In genomic region chr9:35523541-35523940, GRCm38 (mm10) we compare ENCODE assay signal across 9 mouse cellular contexts. TPM values are rescaled to one million over a fixed set of nuclear protein-coding genes. Genes with fewer than 3 reads are reported as not detected.
DNase-seq lines count a peak whose midpoint lies in the region; ATAC-seq and TF ChIP-seq lines count a peak whose summit lies in the region.
"Had no signal": no experiment of that assay in that cellular context is flagged by ENCODE, and none has a peak within 500 bp of the region (broad histone marks: within the 10 kb centered on the region; RNA-seq: fewer than 3 reads in every experiment).

No protein-coding gene starts in this region.

- H3K9ac ChIP-seq in forebrain, embryonic 12.5 days, result no peak overlapping the region
- H3K9ac ChIP-seq in neural tube, embryonic 14.5 days (replicated peaks; ENCODE audit: low read depth, low read length), result no peak overlapping the region

- peak overlapping the region; percentile 19; the same call in 1 of the 2 replicates for H3K4me2 ChIP-seq in forebrain, embryonic 12.5 days
- no peak overlapping the region for H3K4me2 ChIP-seq in neural tube, embryonic 14.5 days (ENCODE audit: low read depth, low read length)

- peak; percentile 48 for DNase-seq in MN1 (ENCODE audit: low spot score)
- peak; percentile 47 to 50 for DNase-seq in heart, postnatal 14 days
- DNase-seq in left cerebral cortex, postnatal 4 days, result peak; percentile 54
- no peak for DNase-seq in B cell, adult 2 months
- no peak for DNase-seq in thymus, adult 2 months

- peak overlapping the region; percentile 63 for H3K27ac ChIP-seq in forebrain, embryonic 12.5 days
- H3K27ac ChIP-seq in neural tube, embryonic 14.5 days (ENCODE audit: low read depth, low read length), result no peak overlapping the region
- no peak overlapping the region; the same call in 1 of the 2 replicates for H3K27ac ChIP-seq in thymus, adult 2 months (ENCODE audit: control insufficient read depth, insufficient read depth, low read length)

- no peaks in the 10 kb centered on the region for H3K36me3 ChIP-seq in forebrain, embryonic 12.5 days (replicated peaks)
- no peaks in the 10 kb centered on the region for H3K36me3 ChIP-seq in neural tube, embryonic 14.5 days (ENCODE audit: control insufficient read depth, insufficient read depth, low read length)
- H3K36me3 ChIP-seq in thymus, adult 2 months (ENCODE audit: control insufficient read depth, insufficient read depth, low read length), result no peaks in the 10 kb centered on the region

- TF ChIP-seq POLR2A in thymus, adult 2 months (IDR thresholded peaks at IDR 0.05; ENCODE audit: control insufficient read depth, extremely low read depth, insufficient read depth, low read length, poor library complexity), result no peak

- 24% methylated on average over 5 of the region's 5 CpGs for WGBS in forebrain, embryonic 12.5 days
- WGBS in neural tube, embryonic 14.5 days, result 10% methylated on average over 5 of the region's 5 CpGs
- whole genome bisulfite sequencing in thymus, adult 2 months, result 88% methylated on average over 5 of the region's 5 CpGs

- peak; percentile 70; the same call in 1 of the 2 replicates for ATAC-seq in cerebellum, adult (ENCODE audit: insufficient number of reproducible peaks, low FRiP score, low TSS enrichment)
- ATAC-seq in forebrain, embryonic 12.5 days (ENCODE audit: low FRiP score), result peak; percentile 69
- peak; percentile 61 for ATAC-seq in neural tube, embryonic 14.5 days (ENCODE audit: low read depth)

- H3K27me3 ChIP-seq in forebrain, embryonic 12.5 days, result peaks cover 12% of the 10 kb centered on the region; the same call in 1 of the 2 replicates
- no peaks in the 10 kb centered on the region for H3K27me3 ChIP-seq in neural tube, embryonic 14.5 days (ENCODE audit: control insufficient read depth, insufficient read depth, low read length)
- no peaks in the 10 kb centered on the region for H3K27me3 ChIP-seq in thymus, adult 2 months (ENCODE audit: control insufficient read depth, insufficient read depth, low read length)

- intact Hi-C loops in heart, postnatal 14 days (cut with DNase I), result no loop called here
- intact Hi-C loops in left cerebral cortex, postnatal 4 days (cut with DNase I), result loop anchor here (10.0 kb wide), 1 partner anchor 99 kb away; the partner anchor contains the start of gene Cdon

- H3K9me3 ChIP-seq in forebrain, embryonic 12.5 days, result no peaks in the 10 kb centered on the region
- H3K9me3 ChIP-seq in neural tube, embryonic 14.5 days (ENCODE audit: control insufficient read depth, low read length), result no peaks in the 10 kb centered on the region

- H3K4me1 ChIP-seq in forebrain, embryonic 12.5 days, result peaks cover 15% of the 10 kb centered on the region
- no peaks in the 10 kb centered on the region for H3K4me1 ChIP-seq in neural tube, embryonic 14.5 days (ENCODE audit: control insufficient read depth, insufficient read depth, low read length)
- no peaks in the 10 kb centered on the region for H3K4me1 ChIP-seq in thymus, adult 2 months (replicated peaks; ENCODE audit: control insufficient read depth, insufficient read depth, low read length)

- no peak for TF ChIP-seq CTCF in thymus, adult 2 months (IDR thresholded peaks at IDR 0.05; ENCODE audit: borderline replicate concordance, control insufficient read depth, extremely low read depth, insufficient read depth, low read length, poor library complexity)

- no peak overlapping the region for H3K4me3 ChIP-seq in forebrain, embryonic 12.5 days (replicated peaks)
- H3K4me3 ChIP-seq in neural tube, embryonic 14.5 days (ENCODE audit: low read depth, low read length), result no peak overlapping the region
- no peak overlapping the region for H3K4me3 ChIP-seq in thymus, adult 2 months (ENCODE audit: control insufficient read depth, insufficient read depth, low read length)
- H3K4me3 ChIP-seq: myocyte had no signal

RNA-seq across cellular contexts. Expression of gene Gm1113, which starts 5.5 kb away (rescaled TPM):
- polyA plus RNA-seq in forebrain, embryonic 12.5 days (2016; fragmentation: Nextera tagmentation; extraction: Ambion mirVana), result not detected in 2 replicates
- not detected for total RNA-seq in heart, postnatal 14 days (2021)
- total RNA-seq in left cerebral cortex, postnatal 4 days (2021), result not detected
- not detected in 2 replicates for polyA plus RNA-seq in neural tube, embryonic 14.5 days (2014; fragmentation: Nextera tagmentation; extraction: Ambion mirVana)
- polyA plus RNA-seq in thymus, adult 2 months (2012; rRNA removed), result not detected in 2 replicates
- polyA plus RNA-seq: myocyte had no signal

RNA-seq across cellular contexts. Expression of gene Ddx25, which starts 34.8 kb away (rescaled TPM):
- 10.4 and 11.4 TPM in 2 replicates for polyA plus RNA-seq in forebrain, embryonic 12.5 days (2016; fragmentation: Nextera tagmentation; extraction: Ambion mirVana)
- total RNA-seq in heart, postnatal 14 days (2021), result not detected
- 10 to 100 TPM; 17.7 to 19.0 TPM for total RNA-seq in left cerebral cortex, postnatal 4 days (2021)
- polyA plus RNA-seq in neural tube, embryonic 14.5 days (2014; fragmentation: Nextera tagmentation; extraction: Ambion mirVana), result 29.8 and 34.3 TPM in 2 replicates
- 0.03 and 0.08 TPM in 2 replicates for polyA plus RNA-seq in thymus, adult 2 months (2012; rRNA removed)
- polyA plus RNA-seq: myocyte had no signal

RNA-seq across cellular contexts. Expression of gene Pus3, which starts 34.9 kb away (rescaled TPM):
- 19.1 and 19.3 TPM in 2 replicates for polyA plus RNA-seq in forebrain, embryonic 12.5 days (2016; fragmentation: Nextera tagmentation; extraction: Ambion mirVana)
- total RNA-seq in heart, postnatal 14 days (2021), result 1 to 10 TPM; 7.1 to 7.9 TPM
- total RNA-seq in left cerebral cortex, postnatal 4 days (2021), result 10 to 100 TPM; 14.4 to 14.5 TPM
- polyA plus RNA-seq in neural tube, embryonic 14.5 days (2014; fragmentation: Nextera tagmentation; extraction: Ambion mirVana), result 16.2 and 18.2 TPM in 2 replicates
- 4.7 and 6.1 TPM in 2 replicates for polyA plus RNA-seq in thymus, adult 2 months (2012; rRNA removed)

RNA-seq across cellular contexts. Expression of gene Pate2, which starts 46.5 kb away (rescaled TPM):
- 2.3 TPM in 2 replicates for polyA plus RNA-seq in forebrain, embryonic 12.5 days (2016; fragmentation: Nextera tagmentation; extraction: Ambion mirVana)
- not detected for total RNA-seq in heart, postnatal 14 days (2021)
- 1 to 10 TPM; 1.4 to 2.3 TPM for total RNA-seq in left cerebral cortex, postnatal 4 days (2021)
- polyA plus RNA-seq in neural tube, embryonic 14.5 days (2014; fragmentation: Nextera tagmentation; extraction: Ambion mirVana), result 0.48 and 1.0 TPM in 2 replicates
- 0.33 and 0.49 TPM in 2 replicates for polyA plus RNA-seq in thymus, adult 2 months (2012; rRNA removed)

RNA-seq across cellular contexts. Expression of gene Hyls1, which starts 46.7 kb away (rescaled TPM):
- 26.7 and 29.9 TPM in 2 replicates for polyA plus RNA-seq in forebrain, embryonic 12.5 days (2016; fragmentation: Nextera tagmentation; extraction: Ambion mirVana)
- total RNA-seq in heart, postnatal 14 days (2021), result 1 to 10 TPM; 2.8 to 3.0 TPM
- 10 to 100 TPM; 11.6 to 11.9 TPM for total RNA-seq in left cerebral cortex, postnatal 4 days (2021)
- 17.1 and 19.1 TPM in 2 replicates for polyA plus RNA-seq in neural tube, embryonic 14.5 days (2014; fragmentation: Nextera tagmentation; extraction: Ambion mirVana)
- polyA plus RNA-seq in thymus, adult 2 months (2012; rRNA removed), result 4.8 and 4.9 TPM in 2 replicates

Comparison
In these comparisons a context has a peak if more than half of its experiments do, and no peak if none do; other contexts are left out.
1. DNase-seq: peak in MN1 (single experiment), heart, postnatal 14 days (2 of 2) and left cerebral cortex, postnatal 4 days (single experiment); none in B cell, adult 2 months (0 of 2) and thymus, adult 2 months (single experiment).
2. RNA of gene Ddx25, which starts 34.8 kb away (polyA plus RNA-seq): 29.8 to 34.3 TPM in neural tube, embryonic 14.5 days and 10.4 to 11.4 TPM in forebrain, embryonic 12.5 days; 0.03 to 0.08 TPM in thymus, adult 2 months; every median in the first group is over 10 times any median in the second.
3. Peak in every context shown above with its lines, with median percentiles within 50 percentile points of each other: ATAC-seq.